Mouse (Mus musculus): ENCODE results near the gene Chrna5. TPM values are rescaled to one million over a fixed set of nuclear protein-coding genes. Genes with fewer than 3 reads are reported as not detected.

Gene Chrna5
- total RNA-seq, 2 experiments from 2014 or later: not detected

Other genes with a start within 250 kb of the Chrna5 start
- 94.9 and 125 TPM in 2 replicates for gene Wdr61, start 246.4 kb upstream of the Chrna5 start, total RNA-seq (2014; fragmentation: Nextera tagmentation)
- 123 and 136 TPM in 2 replicates for gene Wdr61, start 246.4 kb upstream of the Chrna5 start, total RNA-seq (2017)
- not detected in 2 replicates for gene Crabp1, start 216.1 kb upstream of the Chrna5 start, total RNA-seq (2014; fragmentation: Nextera tagmentation)
- gene Crabp1, start 216.1 kb upstream of the Chrna5 start, total RNA-seq (2017): not detected in 2 replicates
- gene Ireb2, start 117.1 kb upstream of the Chrna5 start, total RNA-seq (2014; fragmentation: Nextera tagmentation): 36.6 and 46.6 TPM in 2 replicates
- gene Ireb2, start 117.1 kb upstream of the Chrna5 start, total RNA-seq (2017): 17.2 and 41.5 TPM in 2 replicates
- not detected in 2 replicates for gene Hykk, start 63.6 kb upstream of the Chrna5 start, total RNA-seq (2014; fragmentation: Nextera tagmentation)
- gene Hykk, start 63.6 kb upstream of the Chrna5 start, total RNA-seq (2017): not detected in 2 replicates
- 219 and 238 TPM in 2 replicates for gene Psma4, start 30.1 kb upstream of the Chrna5 start, total RNA-seq (2014; fragmentation: Nextera tagmentation)
- gene Psma4, start 30.1 kb upstream of the Chrna5 start, total RNA-seq (2017): 449 and 459 TPM in 2 replicates
- not detected in 2 replicates for gene AY074887, start 29.9 kb upstream of the Chrna5 start, total RNA-seq (2014; fragmentation: Nextera tagmentation)
- gene AY074887, start 29.9 kb upstream of the Chrna5 start, total RNA-seq (2017): not detected in 2 replicates
- gene Chrna3, start 45.7 kb downstream of the Chrna5 start, total RNA-seq (2014; fragmentation: Nextera tagmentation): not detected in 2 replicates
- gene Chrna3, start 45.7 kb downstream of the Chrna5 start, total RNA-seq (2017): not detected in 2 replicates
- not detected in 2 replicates for gene Chrnb4, start 67.9 kb downstream of the Chrna5 start, total RNA-seq (2014; fragmentation: Nextera tagmentation)
- gene Chrnb4, start 67.9 kb downstream of the Chrna5 start, total RNA-seq (2017): not detected in 2 replicates
- 29.3 and 49.5 TPM in 2 replicates for gene Ube2q2, start 168.0 kb downstream of the Chrna5 start, total RNA-seq (2014; fragmentation: Nextera tagmentation)
- 69.1 and 69.4 TPM in 2 replicates for gene Ube2q2, start 168.0 kb downstream of the Chrna5 start, total RNA-seq (2017)
- gene Fbxo22, start 228.0 kb downstream of the Chrna5 start, total RNA-seq (2014; fragmentation: Nextera tagmentation): 24.7 and 53.3 TPM in 2 replicates
- 37.1 and 38.1 TPM in 2 replicates for gene Fbxo22, start 228.0 kb downstream of the Chrna5 start, total RNA-seq (2017)